Mouse (Mus musculus): ENCODE data around the gene Mrpl28. TPM values are rescaled to one million over a fixed set of nuclear protein-coding genes. Genes with fewer than 3 reads are reported as not detected.

The Mrpl28 gene
- polyA plus RNA-seq, 1 experiment = 169 TPM

GRCm38 (mm10) chr17:26142796-26143195, 19.5 kb downstream of the Mrpl28 start:
- H3K36me3 ChIP-seq (ENCODE audit: control insufficient read depth, insufficient read depth) = peaks cover 52% of the 10 kb centered on the region
- TF ChIP-seq USF1 (IDR thresholded peaks at IDR 0.05; ENCODE audit: low read depth) (no peak), CTCF (IDR thresholded peaks at IDR 0.05; ENCODE audit: control insufficient read depth, insufficient read depth, insufficient read length) (no peak), MYOD1 (IDR thresholded peaks at IDR 0.05; ENCODE audit: control insufficient read depth, insufficient read length, low read depth) (no peak)
- no peak overlapping the region for H3K4me3 ChIP-seq (ENCODE audit: insufficient read depth, poor library complexity, severe bottlenecking)
- no peaks in the 10 kb centered on the region for H3K27me3 ChIP-seq (ENCODE audit: control insufficient read depth, insufficient read depth, insufficient read length)
- H3ac ChIP-seq (ENCODE audit: control insufficient read depth, insufficient read length, low read depth) = no peak overlapping the region
- peaks cover 92% of the 10 kb centered on the region for H3K79me2 ChIP-seq (ENCODE audit: control insufficient read depth, insufficient read depth)
- peaks cover 84% of the 10 kb centered on the region for H3K79me3 ChIP-seq (ENCODE audit: low read depth)

GRCm38 (mm10) chr17:26143386-26143785, 20.1 kb downstream of the Mrpl28 start:
- Histone ChIP-seq H3K79me2 (ENCODE audit: control insufficient read depth, insufficient read depth) (peaks cover 97% of the 10 kb centered on the region), H3K4me3 (ENCODE audit: insufficient read depth, poor library complexity, severe bottlenecking) (no peak overlapping the region), H3K79me3 (ENCODE audit: low read depth) (peaks cover 90% of the 10 kb centered on the region), H3ac (ENCODE audit: control insufficient read depth, insufficient read length, low read depth) (no peak overlapping the region), H3K36me3 (ENCODE audit: control insufficient read depth, insufficient read depth) (peaks cover 58% of the 10 kb centered on the region), H3K27me3 (ENCODE audit: control insufficient read depth, insufficient read depth, insufficient read length) (no peaks in the 10 kb centered on the region)
- no peak for TF ChIP-seq MYOG (IDR thresholded peaks at IDR 0.05; ENCODE audit: control insufficient read depth, extremely low read depth, insufficient read length)
- TF ChIP-seq CEBPB (IDR thresholded peaks at IDR 0.05; ENCODE audit: low read depth) = no peak
- TF ChIP-seq MYOD1 (IDR thresholded peaks at IDR 0.05; ENCODE audit: control insufficient read depth, insufficient read length, low read depth) = no peak
- no peak for TF ChIP-seq MAX (IDR thresholded peaks at IDR 0.05)
- TF ChIP-seq FOSL1 (IDR thresholded peaks at IDR 0.05; ENCODE audit: insufficient read depth, low read length, poor library complexity, severe bottlenecking) = no peak
- TF ChIP-seq CTCF (IDR thresholded peaks at IDR 0.05; ENCODE audit: control insufficient read depth, insufficient read depth, insufficient read length) = no peak
- no peak for TF ChIP-seq USF1 (IDR thresholded peaks at IDR 0.05; ENCODE audit: low read depth)

GRCm38 (mm10) chr17:26149056-26149455, 25.8 kb downstream of the Mrpl28 start:
- no peaks in the 10 kb centered on the region for H3K27me3 ChIP-seq (ENCODE audit: control insufficient read depth, insufficient read depth, insufficient read length)
- TF ChIP-seq MYOG (IDR thresholded peaks at IDR 0.05; ENCODE audit: control insufficient read depth, extremely low read depth, insufficient read length) = no peak
- no peak for TF ChIP-seq MAX (IDR thresholded peaks at IDR 0.05)
- no peak for TF ChIP-seq USF1 (IDR thresholded peaks at IDR 0.05; ENCODE audit: low read depth)
- no peak for TF ChIP-seq CEBPB (IDR thresholded peaks at IDR 0.05; ENCODE audit: low read depth)
- no peak for TF ChIP-seq CTCF (IDR thresholded peaks at IDR 0.05; ENCODE audit: control insufficient read depth, insufficient read depth, insufficient read length)
- TF ChIP-seq MYOD1 (IDR thresholded peaks at IDR 0.05; ENCODE audit: control insufficient read depth, insufficient read length, low read depth) = no peak
- TF ChIP-seq FOSL1 (IDR thresholded peaks at IDR 0.05; ENCODE audit: insufficient read depth, low read length, poor library complexity, severe bottlenecking) = no peak
- H3ac ChIP-seq (ENCODE audit: control insufficient read depth, insufficient read length, low read depth) = no peak overlapping the region
- peaks cover 78% of the 10 kb centered on the region for H3K79me3 ChIP-seq (ENCODE audit: low read depth)
- peaks cover 77% of the 10 kb centered on the region for H3K36me3 ChIP-seq (ENCODE audit: control insufficient read depth, insufficient read depth)
- no peak overlapping the region for H3K4me3 ChIP-seq (ENCODE audit: insufficient read depth, poor library complexity, severe bottlenecking)
- H3K79me2 ChIP-seq (ENCODE audit: control insufficient read depth, insufficient read depth) = peaks cover 99% of the 10 kb centered on the region

- H3K79me2 ChIP-seq (ENCODE audit: control insufficient read depth, insufficient read depth) = peaks cover 95% of the 10 kb centered on the region
- H3ac ChIP-seq (ENCODE audit: control insufficient read depth, insufficient read length, low read depth) = no peak overlapping the region
- H3K36me3 ChIP-seq (ENCODE audit: control insufficient read depth, insufficient read depth) = peaks cover 58% of the 10 kb centered on the region
- H3K4me3 ChIP-seq (ENCODE audit: insufficient read depth, poor library complexity, severe bottlenecking) = no peak overlapping the region
- H3K79me3 ChIP-seq (ENCODE audit: low read depth) = peaks cover 75% of the 10 kb centered on the region
- TF ChIP-seq MYOD1 (IDR thresholded peaks at IDR 0.05; ENCODE audit: control insufficient read depth, insufficient read length, low read depth) (no peak), MYOG (IDR thresholded peaks at IDR 0.05; ENCODE audit: control insufficient read depth, extremely low read depth, insufficient read length) (no peak), MAX (IDR thresholded peaks at IDR 0.05) (no peak), CEBPB (IDR thresholded peaks at IDR 0.05; ENCODE audit: low read depth) (no peak), FOSL1 (IDR thresholded peaks at IDR 0.05; ENCODE audit: insufficient read depth, low read length, poor library complexity, severe bottlenecking) (no peak), USF1 (IDR thresholded peaks at IDR 0.05; ENCODE audit: low read depth) (no peak), CTCF (IDR thresholded peaks at IDR 0.05; ENCODE audit: control insufficient read depth, insufficient read depth, insufficient read length) (no peak)
- no peaks in the 10 kb centered on the region for H3K27me3 ChIP-seq (ENCODE audit: control insufficient read depth, insufficient read depth, insufficient read length)
Measured at GRCm38 (mm10) chr17:26151886-26152630, 28.8 kb downstream of the Mrpl28 start.

- Histone ChIP-seq H3K36me3 (ENCODE audit: control insufficient read depth, insufficient read depth) (peaks cover 5% of the 10 kb centered on the region), H3K79me3 (ENCODE audit: low read depth) (peaks cover 64% of the 10 kb centered on the region)
- TF ChIP-seq CTCF (IDR thresholded peaks at IDR 0.05; ENCODE audit: control insufficient read depth, insufficient read depth, insufficient read length) (no peak), CEBPB (IDR thresholded peaks at IDR 0.05; ENCODE audit: low read depth) (no peak), MYOD1 (IDR thresholded peaks at IDR 0.05; ENCODE audit: control insufficient read depth, insufficient read length, low read depth) (no peak), FOSL1 (IDR thresholded peaks at IDR 0.05; ENCODE audit: insufficient read depth, low read length, poor library complexity, severe bottlenecking) (no peak), MYOG (IDR thresholded peaks at IDR 0.05; ENCODE audit: control insufficient read depth, extremely low read depth, insufficient read length) (no peak), USF1 (IDR thresholded peaks at IDR 0.05; ENCODE audit: low read depth) (no peak), MAX (IDR thresholded peaks at IDR 0.05) (no peak)
Measured at GRCm38 (mm10) chr17:26162736-26163135, 39.4 kb downstream of the Mrpl28 start.

More at GRCm38 (mm10) chr17:26162736-26163135, 39.4 kb downstream of the Mrpl28 start:
- H3K27me3 ChIP-seq (ENCODE audit: control insufficient read depth, insufficient read depth, insufficient read length) = no peaks in the 10 kb centered on the region
- peaks cover 100% of the 10 kb centered on the region for H3K79me2 ChIP-seq (ENCODE audit: control insufficient read depth, insufficient read depth)
- H3ac ChIP-seq (ENCODE audit: control insufficient read depth, insufficient read length, low read depth) = no peak overlapping the region
- H3K4me3 ChIP-seq (ENCODE audit: insufficient read depth, poor library complexity, severe bottlenecking) = no peak overlapping the region
